Mouse (Mus musculus) kidney, embryonic 14.5 days (tissue): ENCODE results near the gene Dcst2. TPM values are rescaled to one million over a fixed set of nuclear protein-coding genes. Genes with fewer than 3 reads are reported as not detected.

ENCODE experiments used
- ATAC-seq: fragments of 200-750 bp; cut with Nextera tagmentation; 2 replicates; pipeline ENCODE4 v1.8.0; 2017; ENCODE audit warnings: moderate number of reproducible peaks, mild to moderate bottlenecking, moderate TSS enrichment, moderate library complexity; ENCODE audit not compliant: low FRiP score, low TSS enrichment
- H3K27ac ChIP-seq: fragments of 300-500 bp; sonication (generic); 2 replicates; pipeline ENCODE4 v1.5.1; 2014; ENCODE audit warnings: low read depth, mild to moderate bottlenecking, low read length, moderate library complexity, mixed read lengths
- H3K27me3 ChIP-seq: fragments of 300-500 bp; sonication (generic); 2 replicates; pipeline ENCODE4 v1.6.1; 2014; ENCODE audit warnings: mild to moderate bottlenecking, low read length; ENCODE audit not compliant: control insufficient read depth, insufficient read depth
- H3K36me3 ChIP-seq: fragments of 300-500 bp; sonication (generic); 2 replicates; pipeline ENCODE4 v1.6.1; 2014; ENCODE audit warnings: low read length, mixed read lengths; ENCODE audit not compliant: control insufficient read depth, insufficient read depth
- H3K4me1 ChIP-seq: fragments of 300-500 bp; sonication (generic); 2 replicates; pipeline ENCODE4 v1.6.1; 2014; ENCODE audit warnings: low read length, mixed read lengths; ENCODE audit not compliant: control insufficient read depth, insufficient read depth
- H3K4me2 ChIP-seq: fragments of 300-500 bp; sonication (generic); replicated peaks from 2 replicates; pipeline ENCODE4 v1.6.1; 2014; ENCODE audit warnings: low read depth, mild to moderate bottlenecking, low read length
- H3K4me3 ChIP-seq: fragments of 300-500 bp; sonication (generic); 2 replicates; pipeline ENCODE4 v1.5.1; 2014; ENCODE audit warnings: mild to moderate bottlenecking, low read length
- H3K9ac ChIP-seq: fragments of 300-500 bp; sonication (generic); 2 replicates; pipeline ENCODE4 v1.6.1; 2014; ENCODE audit warnings: low read depth, mild to moderate bottlenecking, low read length, moderate library complexity
- H3K9me3 ChIP-seq: fragments of 300-500 bp; sonication (generic); 2 replicates; pipeline ENCODE4 v1.6.1; 2016; ENCODE audit warnings: low read length; ENCODE audit not compliant: control insufficient read depth
- WGBS: fragments of 180-500 bp; shearing (Covaris S2); extraction: QIAGEN DNeasy Blood & Tissue Kit; methylation state at CpG from one replicate; pipeline ENCODE4 v1.1.7; 2014; 5-methylcytosine and 5-hydroxymethylcytosine counted together
- polyA plus RNA-seq: library from polyadenylated mRNA; unstranded; fragments of >200 nt; fragmentation: Nextera tagmentation; extraction: Ambion mirVana; gene quantifications from 2 replicates; pipeline ENCODE4 v1.2.1, GENCODE M21; 2014

The Dcst2 gene
- polyA plus RNA-seq, 1 experiment from 2014 or later: 0.18 TPM

- ATAC-seq: peak; percentile 85
- Histone ChIP-seq H3K9ac (peak within 1 kb of the TSS; percentile 93), H3K36me3 (peaks cover 25% of the 10 kb centered on the region), H3K27ac (peak within 1 kb of the TSS; percentile 90), H3K27me3 (no peaks in the 10 kb centered on the region), H3K9me3 (no peaks in the 10 kb centered on the region), H3K4me3 (peak within 1 kb of the TSS; percentile 95), H3K4me2 (peak within 1 kb of the TSS; percentile 67), H3K4me1 (peaks cover 48% of the 10 kb centered on the region)
- under 1% methylated on average over 44 of the region's 44 CpGs for WGBS
Measured at GRCm38 (mm10) chr3:89337721-89338578, 23.8 kb upstream of the Dcst2 start, which contains the start of gene Efna4. TSS of gene Efna4 (minus strand) at chr3:89338028.

GRCm38 (mm10) chr3:89339416-89339815 lies 22.4 kb upstream of the Dcst2 start:
- no peak overlapping the region for H3K27ac ChIP-seq
- H3K4me1 ChIP-seq: peaks cover 45% of the 10 kb centered on the region
- ATAC-seq: no peak

GRCm38 (mm10) chr3:89340465-89340864 lies 21.3 kb upstream of the Dcst2 start:
- Histone ChIP-seq H3K27me3 (no peaks in the 10 kb centered on the region), H3K4me1 (peaks cover 43% of the 10 kb centered on the region), H3K4me2 (peak overlapping the region; percentile 35), H3K9me3 (no peaks in the 10 kb centered on the region), H3K9ac (peak overlapping the region; percentile 29; the same call in 1 of the 2 replicates), H3K27ac (no peak overlapping the region), H3K36me3 (peaks cover 18% of the 10 kb centered on the region), H3K4me3 (peak overlapping the region; percentile 15; the same call in 1 of the 2 replicates)
- 3% methylated on average over 11 of the region's 11 CpGs for WGBS
- peak; percentile 2; the same call in 1 of the 2 replicates for ATAC-seq

More at GRCm38 (mm10) chr3:89339416-89339815, 22.4 kb upstream of the Dcst2 start:
- H3K36me3 ChIP-seq: peaks cover 20% of the 10 kb centered on the region
- no peaks in the 10 kb centered on the region for H3K27me3 ChIP-seq
- no peak overlapping the region; the same call in 1 of the 2 replicates for H3K4me3 ChIP-seq
- WGBS: 21% methylated on average over 8 of the region's 8 CpGs
- H3K4me2 ChIP-seq: peak overlapping the region; percentile 15; the same call in 1 of the 2 replicates
- H3K9ac ChIP-seq: peak overlapping the region; percentile 93; the same call in 1 of the 2 replicates
- H3K9me3 ChIP-seq: no peaks in the 10 kb centered on the region

GRCm38 (mm10) chr3:89341794-89342193 lies 20.0 kb upstream of the Dcst2 start:
- Histone ChIP-seq H3K9ac (no peak overlapping the region), H3K36me3 (peaks cover 22% of the 10 kb centered on the region), H3K4me1 (peaks cover 31% of the 10 kb centered on the region), H3K4me2 (no peak overlapping the region), H3K27me3 (no peaks in the 10 kb centered on the region), H3K4me3 (no peak overlapping the region), H3K27ac (no peak overlapping the region), H3K9me3 (no peaks in the 10 kb centered on the region)
- 91% methylated on average over 4 of the region's 4 CpGs for WGBS
- no peak for ATAC-seq

GRCm38 (mm10) chr3:89343279-89343678 lies 18.5 kb upstream of the Dcst2 start:
- H3K9me3 ChIP-seq: no peaks in the 10 kb centered on the region
- no peak overlapping the region for H3K9ac ChIP-seq
- 85% methylated on average over 7 of the region's 7 CpGs for WGBS
- no peak overlapping the region for H3K4me2 ChIP-seq
- ATAC-seq: no peak
- peaks cover 24% of the 10 kb centered on the region for H3K36me3 ChIP-seq
- H3K4me3 ChIP-seq: no peak overlapping the region
- H3K27me3 ChIP-seq: no peaks in the 10 kb centered on the region
- no peak overlapping the region for H3K27ac ChIP-seq
- H3K4me1 ChIP-seq: peaks cover 32% of the 10 kb centered on the region

GRCm38 (mm10) chr3:89346815-89347540 lies 14.8 kb upstream of the Dcst2 start:
- Histone ChIP-seq H3K27me3 (no peaks in the 10 kb centered on the region), H3K4me1 (peaks cover 14% of the 10 kb centered on the region; the same call in 1 of the 2 replicates), H3K9ac (no peak overlapping the region), H3K9me3 (no peaks in the 10 kb centered on the region), H3K4me2 (no peak overlapping the region; the same call in 1 of the 2 replicates), H3K4me3 (no peak overlapping the region), H3K36me3 (peaks cover 24% of the 10 kb centered on the region), H3K27ac (no peak overlapping the region)
- 84% methylated on average over 10 of the region's 10 CpGs for WGBS
- ATAC-seq: no peak

- WGBS: 72% methylated on average over 1 of the region's 1 CpGs
- no peaks in the 10 kb centered on the region for H3K27me3 ChIP-seq
- H3K4me1 ChIP-seq: peaks cover 14% of the 10 kb centered on the region; the same call in 1 of the 2 replicates
- H3K27ac ChIP-seq: no peak overlapping the region; the same call in 1 of the 2 replicates
- ATAC-seq: no peak
- H3K4me3 ChIP-seq: no peak overlapping the region
- H3K36me3 ChIP-seq: peaks cover 23% of the 10 kb centered on the region
- 0 out of 2 replicates have a peak overlapping the region, but pooled peaks have one; percentile 61 for H3K9ac ChIP-seq
- H3K4me2 ChIP-seq: peak overlapping the region; percentile 95; the same call in 1 of the 2 replicates
- no peaks in the 10 kb centered on the region for H3K9me3 ChIP-seq
Measured at GRCm38 (mm10) chr3:89347916-89348315, 13.9 kb upstream of the Dcst2 start.

GRCm38 (mm10) chr3:89348911-89349868 lies 12.6 kb upstream of the Dcst2 start:
- peaks cover 14% of the 10 kb centered on the region for H3K36me3 ChIP-seq
- H3K9me3 ChIP-seq: no peaks in the 10 kb centered on the region
- H3K4me3 ChIP-seq: peak overlapping the region; percentile 63
- WGBS: under 1% methylated on average over 38 of the region's 38 CpGs
- ATAC-seq: peak; percentile 44
- H3K4me1 ChIP-seq: peaks cover 14% of the 10 kb centered on the region; the same call in 1 of the 2 replicates
- peak overlapping the region; percentile 61 for H3K9ac ChIP-seq
- H3K27me3 ChIP-seq: no peaks in the 10 kb centered on the region
- H3K27ac ChIP-seq: peak overlapping the region; percentile 59
- H3K4me2 ChIP-seq: peak overlapping the region; percentile 95
